Mouse (Mus musculus): Measurements from ENCODE around the gene Gdf2.

GRCm38 (mm10) chr14:33932935-33933703, 7.7 kb upstream of the Gdf2 start:
- TF ChIP-seq POLR2A (IDR thresholded peaks at IDR 0.05; ENCODE audit: extremely low read depth, insufficient read depth, low read length) (no peak), CTCF (IDR thresholded peaks at IDR 0.05; ENCODE audit: low read depth, low read length) (peak; percentile 49)

All from liver, adult 2 months (tissue).